Mouse (Mus musculus) neutrophil, adult 5-6 weeks (primary cell): ENCODE results near the gene Trappc3. TPM values are rescaled to one million over a fixed set of nuclear protein-coding genes. Genes with fewer than 3 reads are reported as not detected.

Experiments used
- ATAC-seq: fragments of 151-379, 151-347 bp; 2 replicates; pipeline ENCODE4 v1.8.0; 2017; ENCODE audit warnings: mild to moderate bottlenecking, moderate TSS enrichment; ENCODE audit not compliant: insufficient number of reproducible peaks, poor library complexity, low FRiP score, severe bottlenecking; ENCODE audit errors: extremely low read depth
- total RNA-seq: library from RNA; stranded (forward); fragments of 200-1000 nt; gene quantifications from 2 replicates; pipeline ENCODE4 v1.2.3, GENCODE M21; 2017

Gene Trappc3
- total RNA-seq, 1 experiment from 2014 or later = 33.1 TPM

DNA sequence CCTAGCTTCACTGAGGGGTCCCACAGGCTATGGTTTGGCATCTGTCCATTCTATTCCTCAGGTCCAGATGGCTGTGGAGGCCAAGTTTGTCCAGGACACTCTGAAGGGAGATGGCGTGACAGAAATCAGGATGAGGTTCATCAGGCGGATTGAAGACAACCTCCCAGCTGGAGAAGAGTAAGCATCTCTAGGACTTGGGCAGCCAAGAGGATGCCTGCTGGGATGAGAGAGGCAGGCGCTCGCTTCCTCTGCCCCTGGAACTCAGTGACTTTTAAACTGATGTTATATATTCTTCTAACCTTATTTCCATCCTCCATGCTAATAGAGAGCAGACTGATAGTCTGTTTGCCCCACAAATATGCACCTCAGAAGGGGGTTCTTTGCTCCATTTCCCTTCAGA is 13.0 kb downstream of the Trappc3 start:
- no peak for ATAC-seq

GRCm38 (mm10) chr4:126275681-126276131 is 13.6 kb downstream of the Trappc3 start:
- no peak for ATAC-seq

- peak; percentile 47; the same call in 1 of the 2 replicates for ATAC-seq
These were observed 15.9 kb downstream of the Trappc3 start for GRCm38 (mm10) chr4:126277906-126278564.

GRCm38 (mm10) chr4:126278565-126278915 is 16.4 kb downstream of the Trappc3 start:
- ATAC-seq = no peak

GRCm38 (mm10) chr4:126278961-126279360 is 16.8 kb downstream of the Trappc3 start:
- ATAC-seq = no peak

DNA sequence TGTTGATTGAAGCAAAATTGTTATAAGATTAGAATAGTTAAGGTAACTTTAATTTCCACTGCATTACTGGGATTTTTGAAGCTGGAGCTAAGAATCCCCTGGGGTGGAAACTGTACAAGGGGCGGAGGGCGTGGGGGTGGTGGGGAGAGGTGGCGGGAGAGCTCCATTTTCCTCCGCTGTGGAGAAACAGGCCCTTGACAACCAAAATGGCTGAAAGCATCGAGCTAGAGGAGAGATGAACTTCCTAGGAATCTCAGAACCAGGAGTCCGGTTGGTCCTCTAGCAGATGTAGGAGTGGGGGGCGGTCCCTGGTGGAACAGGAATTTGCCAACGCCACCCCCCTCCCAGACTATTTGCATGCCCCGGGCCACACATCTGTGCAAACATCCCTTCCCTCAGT is 19.6 kb downstream of the Trappc3 start:
- no peak for ATAC-seq

- no peak for ATAC-seq
These were observed 21.5 kb downstream of the Trappc3 start for GRCm38 (mm10) chr4:126283582-126283981.

DNA sequence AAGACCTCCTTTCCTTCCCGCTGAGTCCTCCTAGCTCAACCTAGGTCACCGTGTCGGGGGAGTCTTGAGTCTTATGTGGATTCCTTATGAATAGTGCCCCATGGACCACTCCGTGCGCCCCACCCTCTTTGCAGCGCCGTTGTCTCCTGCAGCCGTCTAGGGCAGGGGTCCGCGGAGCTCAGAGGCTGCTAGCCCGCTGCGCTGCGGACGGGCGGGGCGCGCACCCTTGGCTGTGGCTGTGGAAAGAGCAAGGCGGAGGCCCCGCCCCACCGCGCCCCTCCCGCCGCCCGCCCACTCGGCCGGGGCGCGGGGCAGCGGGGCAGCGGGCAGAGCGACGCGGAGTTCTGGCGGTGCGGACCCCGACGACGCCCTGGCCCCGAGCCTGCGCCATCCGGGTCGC is 24.4 kb downstream of the Trappc3 start, which contains the start of gene Col8a2:
Gene Col8a2 (plus strand): TSS at position 302 of the 400 bp plus-strand sequence.
- ATAC-seq = no peak

- no peak for ATAC-seq
These were observed 25.3 kb downstream of the Trappc3 start for GRCm38 (mm10) chr4:126287302-126287995.

DNA sequence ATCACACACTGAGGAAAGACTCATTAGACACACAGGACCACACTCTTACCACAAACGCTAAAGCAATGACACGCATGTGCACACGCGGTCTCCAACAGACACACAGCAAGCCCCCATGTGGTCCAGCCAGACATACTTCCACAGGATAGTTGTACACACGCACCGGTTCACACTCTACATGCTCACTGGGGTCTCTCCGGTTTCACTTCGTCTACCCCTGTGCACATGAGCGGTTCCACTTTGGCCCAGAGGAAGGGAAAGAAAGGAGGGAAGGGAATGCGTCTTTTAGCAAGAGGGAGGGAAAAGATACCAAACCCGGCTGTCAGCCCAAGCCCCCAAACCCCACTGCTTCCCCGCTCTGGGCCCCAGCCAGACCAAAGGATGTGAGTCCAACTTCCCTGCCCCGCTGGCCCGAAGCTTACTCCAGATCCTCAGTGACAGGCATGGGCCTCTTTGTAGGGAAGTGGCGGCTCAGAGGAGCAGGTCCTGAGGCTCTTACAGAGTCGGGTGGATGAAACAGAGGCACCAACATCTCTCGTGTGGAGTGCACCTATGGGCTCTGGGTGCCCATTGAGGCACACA is 26.1 kb downstream of the Trappc3 start:
- no peak for ATAC-seq

GRCm38 (mm10) chr4:126290314-126290713 is 28.2 kb downstream of the Trappc3 start:
- ATAC-seq = no peak

DNA sequence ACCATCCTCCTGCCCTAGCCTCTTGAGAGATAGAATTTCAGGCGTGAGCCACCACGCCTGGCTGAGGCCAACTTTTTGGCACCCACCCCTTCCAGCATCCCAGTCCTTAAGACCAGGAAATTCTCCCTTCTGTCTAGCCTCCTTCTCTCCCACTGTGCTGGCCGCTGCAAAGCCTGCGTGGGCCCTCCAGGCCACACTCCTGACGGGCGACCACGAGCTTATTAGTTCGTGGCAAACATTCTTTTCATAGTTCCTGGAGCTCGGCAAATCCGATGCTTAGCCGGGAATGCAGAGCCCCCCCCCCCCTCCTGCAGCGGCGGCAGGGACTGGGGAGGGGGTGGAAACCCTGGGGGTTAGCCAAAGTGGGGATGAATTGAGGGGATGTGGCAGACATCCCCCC is 29.1 kb downstream of the Trappc3 start:
- ATAC-seq = no peak

DNA sequence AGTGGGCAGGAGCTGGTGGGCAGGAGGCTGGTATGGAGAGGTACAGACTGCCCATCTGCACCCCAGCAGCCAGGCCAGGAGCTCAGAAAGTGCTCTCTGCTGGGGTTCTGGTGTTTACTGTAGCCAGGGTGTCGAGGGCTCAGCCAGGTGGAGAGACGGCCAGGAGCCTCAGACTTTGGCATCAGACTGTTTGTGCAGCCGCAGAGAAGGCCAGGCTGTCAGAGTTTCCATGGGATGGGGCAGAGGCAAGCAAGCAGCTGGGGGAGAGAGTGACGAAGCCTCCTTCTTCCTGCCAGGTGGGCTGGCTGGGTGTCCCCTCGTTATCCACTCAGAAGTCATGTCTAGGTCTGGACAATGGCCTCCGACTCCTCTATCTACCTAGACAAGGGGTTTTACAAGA is 33.0 kb downstream of the Trappc3 start:
- no peak for ATAC-seq

DNA sequence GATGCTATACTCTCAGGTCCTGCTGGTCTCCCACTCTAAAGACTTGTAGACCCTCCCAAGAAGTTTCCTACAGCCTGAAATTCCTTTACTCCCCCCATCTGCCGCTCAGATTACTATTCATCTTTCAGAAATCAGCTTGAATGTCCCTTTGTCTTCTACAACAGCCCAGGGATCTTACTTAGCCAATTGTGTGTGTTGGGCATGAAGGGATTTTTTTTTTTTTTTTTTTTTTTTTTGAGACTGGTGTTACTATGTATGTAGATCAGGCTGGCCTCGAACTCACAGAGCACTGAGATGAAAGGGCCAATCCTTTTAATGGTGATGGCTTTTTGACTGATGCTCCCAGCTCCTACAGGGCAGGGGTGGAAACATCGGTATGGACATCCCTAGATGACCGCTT is 33.8 kb downstream of the Trappc3 start:
- no peak for ATAC-seq

DNA sequence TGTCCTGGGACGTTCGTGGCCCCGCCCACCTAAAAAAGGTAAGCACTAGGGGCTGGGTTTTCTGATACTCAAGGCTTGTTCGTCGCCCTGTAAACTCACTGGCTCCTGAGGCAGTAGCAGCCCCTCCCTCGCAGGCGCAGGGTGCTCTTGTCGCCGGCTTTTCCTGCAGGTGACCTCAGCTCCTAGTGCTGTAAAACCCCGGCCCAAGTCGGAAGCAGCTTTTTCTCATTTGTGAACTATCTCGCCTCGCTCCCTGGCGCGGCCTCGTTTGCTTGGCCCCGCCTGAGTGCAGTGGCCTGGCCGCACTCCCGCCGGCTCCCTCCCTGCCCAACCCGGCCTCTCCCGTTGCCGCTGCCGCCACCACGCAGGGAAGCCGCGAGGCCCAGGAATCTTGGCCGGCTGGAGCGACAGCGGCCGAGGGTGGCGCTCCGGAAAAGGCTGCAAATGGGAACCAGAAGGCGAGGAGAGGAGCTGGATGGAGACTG is 34.5 kb downstream of the Trappc3 start:
- ATAC-seq = no peak

- no peak for ATAC-seq
These were observed 38.9 kb downstream of the Trappc3 start for GRCm38 (mm10) chr4:126300916-126301583.

DNA sequence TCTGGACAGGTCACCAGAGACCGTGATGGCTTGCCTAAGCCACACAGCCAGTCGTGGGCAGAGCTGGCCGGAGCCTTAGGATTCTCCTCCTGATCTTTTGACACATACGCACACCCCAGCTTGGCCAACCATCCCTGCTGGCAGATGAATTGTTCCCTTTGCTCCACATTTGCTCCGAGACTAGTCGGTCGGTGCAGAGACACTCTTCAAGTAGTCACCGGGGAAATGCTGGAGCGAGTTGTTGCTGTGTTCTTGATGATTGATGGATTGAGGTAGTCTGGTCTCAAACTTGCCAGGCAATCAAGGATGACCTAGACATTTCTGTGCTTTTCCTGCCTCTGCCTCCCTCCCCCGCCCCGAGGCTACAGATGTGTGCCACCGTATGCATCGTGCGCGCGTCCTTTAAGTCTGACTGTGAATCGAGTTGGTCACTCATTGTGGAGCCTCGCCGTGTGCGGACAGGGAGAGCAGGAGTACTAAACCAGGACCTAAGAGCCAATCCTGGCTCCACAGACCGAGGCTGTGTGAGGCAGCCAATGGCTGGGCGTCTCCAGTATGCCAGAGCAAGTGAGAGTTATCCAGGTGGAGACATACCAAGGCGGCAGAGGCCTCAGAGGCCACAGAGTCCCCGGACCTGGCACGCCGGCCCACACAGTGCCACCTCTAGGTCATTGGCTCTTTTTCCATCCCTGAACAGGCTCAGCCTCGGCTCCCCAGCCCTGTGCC is 39.6 kb downstream of the Trappc3 start:
- no peak for ATAC-seq

DNA sequence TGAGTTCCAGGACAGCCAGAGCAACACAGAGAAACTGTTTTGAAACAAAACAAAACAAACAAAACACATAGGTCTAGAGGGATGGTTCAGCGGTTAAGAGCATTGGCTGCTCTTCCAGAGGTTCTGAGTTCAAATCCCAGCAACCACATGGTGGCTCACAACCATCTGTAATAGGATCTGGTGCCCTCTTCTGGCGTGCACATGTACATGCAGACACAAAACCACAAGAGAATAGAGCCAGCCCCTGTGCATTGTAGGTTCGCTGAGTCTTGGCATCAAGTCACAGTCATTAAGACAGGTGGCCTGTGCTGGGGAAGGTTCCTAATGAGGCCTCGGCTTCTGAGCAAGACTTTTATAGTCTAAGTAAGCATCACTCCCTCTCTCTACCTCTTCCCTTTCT is 41.8 kb downstream of the Trappc3 start:
- no peak for ATAC-seq

DNA sequence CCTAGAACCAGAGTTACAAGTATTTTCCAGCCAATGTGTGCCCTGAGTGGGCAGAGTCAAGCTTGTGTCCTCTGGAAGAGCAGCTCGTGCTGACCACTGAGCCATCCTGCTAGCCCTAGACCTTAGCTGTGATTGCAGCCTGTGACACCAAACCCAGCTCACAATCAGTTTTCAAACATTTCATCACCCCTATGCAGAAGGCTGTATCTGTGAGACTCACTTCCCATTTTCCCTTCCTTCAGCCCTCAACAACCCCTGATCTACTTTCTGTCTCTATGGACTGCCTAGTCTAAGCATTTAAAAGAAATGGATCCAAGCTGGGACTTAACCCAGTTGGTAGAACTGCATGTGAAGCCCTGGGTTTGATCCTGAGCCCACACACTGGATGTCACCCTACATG is 43.3 kb downstream of the Trappc3 start:
- ATAC-seq = no peak
